Mouse (Mus musculus) fat pad, adult 2 months (tissue): ENCODE measurements around the gene Inf2.

Experiments used
- DNase-seq: peaks from one replicate; pipeline ENCODE4 v3.0.0-alpha.2; 2011; ENCODE audit warnings: low read depth, low spot score; ENCODE audit errors: extremely low read depth

Inf2 gene

DNA sequence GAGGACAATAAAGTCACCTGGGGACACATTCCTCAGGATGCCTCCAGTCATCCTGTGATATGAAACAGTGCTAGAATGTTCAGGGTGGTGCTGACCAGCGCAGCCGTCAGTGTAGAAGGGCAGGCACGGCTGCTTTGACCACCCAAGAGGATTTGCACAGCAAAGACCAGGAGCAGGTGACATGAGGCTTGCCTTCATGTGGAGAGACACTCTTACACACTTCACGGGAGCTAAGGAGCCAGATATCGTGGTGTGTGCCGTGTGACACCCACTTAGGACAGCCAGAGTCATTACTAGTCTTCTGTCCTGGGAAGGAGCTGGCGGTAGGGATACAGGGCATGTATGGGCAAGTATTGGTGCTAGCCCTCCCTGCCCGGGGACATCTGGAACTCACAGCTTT is 18.4 kb upstream of the Inf2 start:
- no peak for DNase-seq

- DNase-seq = no peak
These were observed 17.5 kb upstream of the Inf2 start for GRCm38 (mm10) chr12:112571064-112571463.

DNA sequence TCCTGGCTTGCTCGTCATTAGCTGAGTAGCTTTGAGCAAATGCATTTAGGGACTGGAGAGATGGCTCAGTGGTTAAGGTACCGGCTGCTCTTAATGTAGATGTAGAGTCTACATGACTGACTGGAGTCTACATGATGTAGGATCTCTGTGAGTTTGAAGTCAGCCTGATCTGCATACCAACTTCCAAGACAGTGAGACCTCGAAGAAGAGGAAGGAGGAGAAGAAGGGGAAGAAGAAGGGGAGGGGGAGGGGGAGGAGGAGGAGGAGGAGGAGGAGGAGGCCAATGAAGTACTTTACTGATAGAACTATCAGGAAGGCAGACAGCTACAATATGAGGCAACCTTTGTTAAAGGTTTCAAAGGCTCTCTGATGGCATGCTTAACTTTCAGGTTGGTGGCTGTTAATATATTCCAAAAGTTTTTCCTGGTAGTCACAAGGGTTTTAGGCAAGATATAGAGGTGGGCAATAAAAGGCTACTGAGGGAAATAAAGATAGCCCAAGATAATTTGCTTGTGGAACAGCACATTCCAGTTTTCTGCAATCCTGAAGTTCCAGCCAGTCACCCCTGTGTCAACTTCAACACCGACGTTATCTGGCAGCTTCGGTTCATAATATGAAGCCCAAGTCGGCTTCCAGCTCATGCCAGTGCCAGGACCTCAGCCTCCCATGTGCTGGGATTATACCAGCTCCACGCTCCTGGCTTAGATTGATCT is 13.2 kb upstream of the Inf2 start:
- DNase-seq = no peak

DNA sequence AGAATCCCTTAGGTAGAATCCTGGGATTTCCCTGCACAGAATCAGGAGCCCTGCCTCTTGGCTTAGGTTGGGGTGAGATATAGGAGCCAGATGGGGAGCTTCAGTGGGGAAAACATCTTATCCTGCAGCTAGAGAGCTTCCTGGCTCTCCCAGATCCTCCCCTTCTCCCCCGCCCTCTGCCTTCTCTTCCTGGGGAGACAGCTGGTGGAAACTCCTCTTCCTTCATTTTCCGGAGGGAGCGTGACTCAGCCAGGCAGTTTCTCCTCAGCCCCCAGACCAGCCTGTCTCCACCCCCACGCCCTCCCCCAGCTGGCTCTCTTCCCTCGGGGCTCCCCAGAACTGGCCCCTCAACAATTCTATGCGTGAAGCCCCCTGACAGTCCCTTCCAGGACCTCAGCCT is 12.2 kb upstream of the Inf2 start:
- DNase-seq = no peak

- no peak for DNase-seq
These were observed 11.8 kb upstream of the Inf2 start for GRCm38 (mm10) chr12:112576749-112577148.

- DNase-seq = no peak
These were observed 10.1 kb upstream of the Inf2 start for GRCm38 (mm10) chr12:112578296-112579090.

- DNase-seq = no peak
These were observed 9.2 kb upstream of the Inf2 start for GRCm38 (mm10) chr12:112579430-112579829.

DNA sequence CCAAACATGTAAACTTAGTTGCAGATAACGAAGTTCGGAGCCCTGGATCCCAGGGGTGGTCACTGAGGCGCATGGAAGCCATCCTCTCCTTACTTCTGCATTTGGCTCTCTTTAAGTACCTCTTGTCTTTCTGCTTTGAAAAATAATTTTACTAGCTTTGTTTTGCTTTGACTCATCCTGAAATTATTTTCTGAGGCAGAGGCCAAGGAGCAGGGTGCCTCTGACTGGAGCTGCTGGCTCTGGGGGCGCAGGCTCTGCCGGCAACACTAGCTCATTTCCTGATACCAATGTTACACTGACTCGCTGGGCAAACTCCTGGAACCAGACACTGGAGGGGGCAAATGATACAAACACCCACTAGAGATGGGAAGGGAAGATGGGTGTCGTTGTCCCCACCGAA is 8.7 kb upstream of the Inf2 start:
- no peak for DNase-seq

GRCm38 (mm10) chr12:112581113-112581512 is 7.5 kb upstream of the Inf2 start:
- no peak for DNase-seq

DNA sequence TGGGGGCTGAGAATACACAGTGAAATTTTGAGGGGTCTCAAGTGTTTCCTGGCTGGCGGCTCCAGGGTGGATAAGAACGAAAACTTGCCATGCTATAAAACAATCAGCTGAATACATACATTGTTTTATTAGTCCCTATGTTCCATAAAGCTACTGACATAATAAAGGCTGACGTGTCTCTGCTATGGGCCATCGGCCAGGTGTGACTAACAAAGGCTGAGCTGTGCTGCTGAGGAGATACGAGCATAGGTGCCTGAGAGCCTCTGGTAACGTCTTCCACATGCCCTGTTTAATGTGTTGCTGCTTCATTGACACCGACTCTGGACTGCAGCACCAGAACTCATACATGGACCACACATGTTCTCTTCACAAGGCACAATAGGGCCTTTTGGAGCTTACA is 3.6 kb upstream of the Inf2 start:
- DNase-seq = no peak

- peak; percentile 86 for DNase-seq
These were observed 2.6 kb upstream of the Inf2 start for GRCm38 (mm10) chr12:112585924-112586538.

GRCm38 (mm10) chr12:112587125-112588124 is 1.2 kb upstream of the Inf2 start:
- no peak for DNase-seq

DNA sequence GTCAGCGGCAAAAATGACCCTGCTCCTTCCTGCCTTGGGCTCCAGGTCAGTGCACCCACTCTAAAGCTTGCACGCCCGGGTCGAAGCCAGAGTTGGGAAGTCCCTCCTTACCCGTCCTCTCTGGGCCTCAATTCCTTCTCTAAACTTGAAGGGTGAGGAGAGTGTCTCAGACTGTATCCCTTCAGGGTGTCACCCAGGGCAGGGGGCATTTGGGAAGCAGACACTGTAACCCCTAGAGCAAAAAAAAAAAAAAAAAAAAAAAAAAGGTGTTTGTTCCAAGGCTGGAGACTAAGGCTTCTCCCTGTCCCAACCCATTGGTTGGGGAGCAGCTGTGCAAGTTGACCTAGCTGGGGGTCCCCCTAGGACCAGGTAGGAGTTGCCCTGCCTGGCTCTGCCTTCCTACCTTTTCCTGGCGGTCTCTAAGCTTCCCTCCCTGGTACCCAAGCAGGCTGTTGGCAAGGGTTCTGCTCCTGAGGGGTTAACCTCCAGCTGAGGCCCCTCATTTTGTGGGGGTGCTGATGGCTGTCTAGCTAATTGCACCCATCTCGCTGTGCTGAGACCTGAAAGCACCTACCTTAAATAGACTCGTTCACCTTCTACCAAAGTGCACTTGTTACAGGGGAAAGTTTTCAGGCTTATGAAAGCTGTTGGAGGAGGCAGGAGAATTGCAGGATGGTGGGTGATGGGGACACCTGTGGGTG is 1.1 kb downstream of the Inf2 start:
- no peak for DNase-seq

- no peak for DNase-seq
These were observed 2.1 kb downstream of the Inf2 start for GRCm38 (mm10) chr12:112590566-112591239.

DNA sequence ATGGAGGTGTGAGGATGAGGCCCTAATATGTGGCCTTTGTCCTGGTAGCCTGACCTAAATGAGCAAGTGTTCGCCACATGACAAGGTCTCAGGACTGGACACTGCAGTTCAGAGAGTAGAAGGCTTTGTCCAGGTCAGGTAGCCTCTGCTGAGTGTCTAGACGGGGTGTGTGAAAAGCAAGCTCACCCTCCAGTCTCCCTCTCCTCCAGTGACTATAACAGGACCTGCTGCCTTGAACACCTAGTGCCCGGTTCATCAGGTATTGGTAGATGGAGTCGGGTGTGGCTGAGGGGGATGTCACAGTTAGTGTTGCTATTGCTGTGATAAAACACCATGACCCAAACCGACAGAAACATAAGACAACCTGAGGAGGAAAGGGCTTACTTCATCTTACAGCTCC is 2.7 kb downstream of the Inf2 start:
- DNase-seq = no peak

- DNase-seq = no peak
These were observed 3.1 kb downstream of the Inf2 start for GRCm38 (mm10) chr12:112591730-112592129.

- DNase-seq = no peak
These were observed 4.6 kb downstream of the Inf2 start for GRCm38 (mm10) chr12:112592985-112593734.

DNA sequence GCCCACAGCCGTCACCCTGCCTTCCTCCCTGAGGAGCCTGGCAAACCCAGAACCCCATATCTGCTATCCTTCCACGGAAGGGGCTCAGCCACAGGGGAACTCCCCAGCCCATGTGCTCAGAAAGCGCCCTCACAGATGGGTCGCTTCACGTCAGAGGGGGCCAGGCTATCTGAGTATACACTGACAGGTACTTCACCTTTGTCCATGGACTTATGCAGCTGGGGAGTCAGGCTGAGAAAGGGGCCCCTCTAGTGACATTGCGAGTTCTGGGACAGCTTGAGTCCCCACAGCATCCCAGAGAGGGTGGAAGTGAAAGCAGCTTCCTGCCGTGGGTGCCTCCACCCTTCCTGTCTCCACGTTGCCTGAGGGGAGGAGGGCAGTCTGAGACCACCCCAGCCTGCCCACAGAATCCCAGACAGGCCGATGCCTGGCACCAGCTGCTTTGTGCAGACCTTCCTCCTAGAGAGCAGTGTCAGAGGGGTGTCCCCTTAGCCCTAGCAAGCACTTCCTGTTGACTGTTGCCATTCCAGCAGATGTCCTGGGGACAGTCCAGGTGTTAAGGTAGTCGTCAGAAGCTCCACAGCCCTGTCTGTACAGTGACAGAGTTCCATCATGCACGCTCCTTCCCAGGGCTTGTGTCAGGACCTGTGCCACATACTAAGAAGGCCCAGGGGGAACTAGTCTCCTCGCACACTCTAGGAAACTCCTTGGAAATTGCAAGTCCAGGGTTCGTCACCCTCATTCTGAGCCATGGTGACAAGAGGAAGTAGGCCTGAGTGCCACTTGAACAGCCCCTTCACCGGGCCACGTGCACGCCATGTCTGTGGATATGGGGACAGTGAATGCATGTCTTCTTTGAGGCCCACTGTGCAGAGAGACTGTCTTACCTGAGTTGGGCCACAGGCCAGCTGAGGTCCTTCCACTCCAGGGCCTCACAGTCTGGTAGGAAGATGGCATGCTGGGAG is 5.6 kb downstream of the Inf2 start:
- DNase-seq = no peak
